Mouse (Mus musculus) heart, embryonic 10.5 days (tissue): Measurements from ENCODE around the gene 2310034G01Rik. TPM values are rescaled to one million over a fixed set of nuclear protein-coding genes. Genes with fewer than 3 reads are reported as not detected.

Source experiments
- DNase-seq: peaks from one replicate; pipeline ENCODE4 v3.0.0-alpha.2; 2017; ENCODE audit warnings: low spot score
- H3K27ac ChIP-seq: fragments of 300-500 bp; sonication (generic); 2 replicates; pipeline ENCODE4 v1.5.1; 2016; ENCODE audit warnings: mild to moderate bottlenecking
- H3K27me3 ChIP-seq: fragments of 300-500 bp; sonication (generic); 2 replicates; pipeline ENCODE4 v1.6.1; 2016; ENCODE audit warnings: mild to moderate bottlenecking; ENCODE audit not compliant: poor library complexity, insufficient read depth, severe bottlenecking
- H3K36me3 ChIP-seq: fragments of 300-500 bp; sonication (generic); 2 replicates; pipeline ENCODE4 v1.6.1; 2016; ENCODE audit warnings: mild to moderate bottlenecking, moderate library complexity
- H3K4me1 ChIP-seq: fragments of 300-500 bp; sonication (generic); 2 replicates; pipeline ENCODE4 v1.6.1; 2016; ENCODE audit warnings: mild to moderate bottlenecking
- H3K4me3 ChIP-seq: fragments of 300-500 bp; sonication (generic); 2 replicates; pipeline ENCODE4 v1.5.1; 2016; ENCODE audit warnings: mild to moderate bottlenecking, moderate library complexity
- H3K9me3 ChIP-seq: fragments of 300-500 bp; sonication (generic); 2 replicates; pipeline ENCODE4 v1.6.1; 2016; ENCODE audit warnings: mild to moderate bottlenecking, moderate library complexity
- WGBS: fragments of 180-500 bp; shearing (Covaris S2); methylation state at CpG from one replicate; pipeline ENCODE4 v1.1.7; 2016; 5-methylcytosine and 5-hydroxymethylcytosine counted together
- polyA plus RNA-seq: library from polyadenylated mRNA; unstranded; fragments of >200 nt; fragmentation: Nextera tagmentation; extraction: Ambion mirVana; gene quantifications from 2 replicates; pipeline ENCODE4 v1.2.1, GENCODE M21; 2016

Gene 2310034G01Rik
- polyA plus RNA-seq, 1 experiment from 2014 or later, result 0.84 TPM

DNA sequence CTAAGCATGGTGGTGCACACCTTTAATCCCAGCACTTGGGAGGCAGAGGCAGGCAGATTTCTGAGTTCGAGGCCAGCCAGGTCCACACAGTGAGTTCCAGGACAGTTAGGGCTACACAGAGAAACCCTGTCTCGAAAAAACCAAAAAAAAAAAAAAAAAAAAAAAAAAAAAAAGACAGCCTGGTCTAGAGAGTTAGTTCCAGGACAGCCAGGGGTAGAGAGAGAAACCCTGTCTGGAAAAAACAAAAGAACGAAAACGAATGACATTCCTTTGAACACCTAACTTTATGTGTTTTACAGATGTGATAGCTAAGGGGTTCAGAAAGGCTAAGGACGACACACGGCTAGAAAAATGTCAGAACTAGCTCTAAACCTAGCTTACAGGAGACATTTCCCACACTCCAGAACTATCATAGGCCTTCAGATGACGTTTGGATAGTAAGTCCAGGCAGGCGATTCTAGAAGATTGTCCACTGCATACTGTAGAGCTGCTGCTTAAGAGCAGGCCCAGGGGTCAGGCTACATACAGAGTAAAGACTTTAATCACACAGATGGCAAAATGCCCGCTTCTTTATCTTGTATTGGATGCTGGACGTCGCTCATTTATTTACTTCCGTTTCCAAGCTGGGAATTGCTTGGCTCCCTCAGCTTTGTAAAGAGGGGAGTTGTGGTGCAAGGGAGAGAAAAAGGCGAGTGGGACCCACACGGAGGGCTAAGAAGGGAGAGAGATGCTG, 2.0 kb downstream of the 2310034G01Rik start:
- Histone ChIP-seq H3K4me1 (peaks cover 20% of the 10 kb centered on the region), H3K36me3 (no peaks in the 10 kb centered on the region), H3K27ac (peak overlapping the region; percentile 83), H3K9me3 (no peaks in the 10 kb centered on the region), H3K4me3 (peak overlapping the region; percentile 79), H3K27me3 (peaks cover 73% of the 10 kb centered on the region)
- 31% methylated on average over 14 of the region's 14 CpGs for WGBS
- DNase-seq, result no peak

DNA sequence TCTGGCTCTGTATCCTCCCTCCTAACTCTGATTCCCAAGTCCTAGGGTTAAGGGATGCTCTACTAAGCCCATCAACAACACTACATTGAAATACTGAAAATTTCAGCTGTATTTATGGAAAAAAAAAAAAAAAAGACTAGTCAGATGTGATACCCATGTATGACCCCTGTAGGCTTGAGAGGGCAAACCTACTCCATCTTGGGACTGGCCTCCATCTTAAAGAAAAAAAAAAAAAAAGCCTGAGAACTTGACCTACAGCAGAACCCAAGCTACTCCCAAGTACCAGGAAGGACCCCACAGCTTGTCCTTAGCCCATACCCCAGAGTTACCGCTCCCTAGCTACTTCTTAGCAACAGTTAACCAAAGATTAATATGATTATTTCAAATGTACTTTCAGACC, 3.0 kb downstream of the 2310034G01Rik start:
- no peak overlapping the region for H3K4me3 ChIP-seq
- H3K4me1 ChIP-seq, result peaks cover 20% of the 10 kb centered on the region
- peaks cover 63% of the 10 kb centered on the region for H3K27me3 ChIP-seq
- no peak overlapping the region for H3K27ac ChIP-seq
- DNase-seq, result no peak
- no peaks in the 10 kb centered on the region for H3K9me3 ChIP-seq
- H3K36me3 ChIP-seq, result no peaks in the 10 kb centered on the region
- WGBS, result 82% methylated on average over 1 of the region's 1 CpGs

DNA sequence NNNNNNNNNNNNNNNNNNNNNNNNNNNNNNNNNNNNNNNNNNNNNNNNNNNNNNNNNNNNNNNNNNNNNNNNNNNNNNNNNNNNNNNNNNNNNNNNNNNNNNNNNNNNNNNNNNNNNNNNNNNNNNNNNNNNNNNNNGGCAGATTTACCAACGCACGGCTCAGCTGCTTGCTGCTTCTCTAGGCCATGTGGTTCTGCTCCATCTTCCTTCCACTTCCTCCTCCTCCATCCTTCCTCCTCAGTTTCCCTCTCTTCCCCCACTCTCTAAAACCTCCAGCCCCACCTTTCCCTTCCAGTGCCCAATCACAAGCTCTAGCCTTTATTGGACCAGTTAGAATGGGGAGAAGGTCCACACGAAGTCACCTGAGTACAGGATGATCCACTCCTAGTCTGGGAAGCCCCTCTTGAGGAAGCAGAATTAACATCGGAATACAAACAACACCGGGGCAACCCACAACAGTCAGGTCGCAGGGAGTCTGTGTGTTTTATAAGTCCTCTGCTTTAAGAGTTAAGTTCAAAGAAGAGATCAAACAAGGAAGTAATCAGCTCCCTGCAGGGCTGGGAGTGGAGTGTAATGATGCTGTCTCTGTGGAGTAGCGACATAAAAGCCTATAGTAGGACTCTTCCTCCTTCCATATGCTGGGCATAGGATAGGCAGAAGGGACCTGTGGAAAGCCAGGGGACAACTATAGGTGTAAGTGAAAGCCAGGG, 5.2 kb downstream of the 2310034G01Rik start:
- Histone ChIP-seq H3K4me3 (no peak overlapping the region), H3K4me1 (peaks cover 24% of the 10 kb centered on the region), H3K27me3 (peaks cover 51% of the 10 kb centered on the region), H3K27ac (no peak overlapping the region), H3K36me3 (no peaks in the 10 kb centered on the region), H3K9me3 (no peaks in the 10 kb centered on the region)
- WGBS, result 19% methylated on average over 7 of the region's 7 CpGs
- DNase-seq, result no peak

DNA sequence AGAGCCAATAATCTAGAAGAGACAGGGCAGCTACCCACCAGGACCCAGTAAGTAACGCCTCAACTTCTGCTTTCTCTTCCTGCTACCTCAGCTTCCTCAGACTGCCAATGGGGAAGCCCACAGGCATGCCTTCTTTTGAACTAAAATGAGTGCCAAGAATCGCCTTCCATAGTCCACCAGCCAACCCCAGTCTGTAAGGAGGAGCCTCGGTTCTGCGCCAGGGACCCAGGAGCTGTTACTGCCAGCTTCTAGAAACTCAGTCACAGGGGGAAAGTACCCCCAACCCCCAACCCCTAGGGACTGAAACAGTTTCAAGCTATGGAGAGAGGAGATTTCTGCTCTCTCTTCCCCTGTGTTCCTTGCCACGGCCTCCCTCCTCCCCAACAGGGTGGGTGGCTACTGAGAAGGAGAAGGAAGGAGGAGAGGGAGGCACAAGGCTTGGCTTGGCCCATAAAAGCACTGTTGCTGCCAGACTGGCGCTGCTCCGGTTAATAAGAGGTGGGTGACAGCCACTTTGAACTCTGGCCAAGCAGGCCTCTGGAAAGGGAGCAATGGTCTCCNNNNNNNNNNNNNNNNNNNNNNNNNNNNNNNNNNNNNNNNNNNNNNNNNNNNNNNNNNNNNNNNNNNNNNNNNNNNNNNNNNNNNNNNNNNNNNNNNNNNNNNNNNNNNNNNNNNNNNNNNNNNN, 10.7 kb downstream of the 2310034G01Rik start:
- no peak for DNase-seq
- 70% methylated on average over 7 of the region's 7 CpGs for WGBS
- Histone ChIP-seq H3K4me3 (no peak overlapping the region), H3K9me3 (no peaks in the 10 kb centered on the region), H3K4me1 (peaks cover 21% of the 10 kb centered on the region), H3K27ac (peak overlapping the region; percentile 91), H3K36me3 (no peaks in the 10 kb centered on the region), H3K27me3 (peaks cover 20% of the 10 kb centered on the region)

DNA sequence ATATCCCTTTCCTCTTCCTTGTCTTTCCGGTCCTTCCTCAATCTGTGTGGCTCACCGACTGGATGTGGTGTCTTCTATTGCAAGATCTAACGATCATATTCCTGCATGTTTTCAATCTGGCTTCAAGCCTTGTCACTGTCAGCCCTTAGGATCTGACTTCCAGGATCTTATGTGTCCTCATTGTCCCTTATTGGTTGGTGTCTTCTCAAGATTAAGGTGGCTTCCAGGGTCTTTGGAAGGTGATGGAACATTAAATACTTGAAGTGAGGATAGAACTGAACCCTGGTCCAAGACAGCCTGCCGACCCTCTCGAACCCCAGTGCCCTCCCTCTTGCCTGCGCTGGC, 11.2 kb downstream of the 2310034G01Rik start:
- peak overlapping the region; percentile 91 for H3K27ac ChIP-seq
- no peaks in the 10 kb centered on the region for H3K36me3 ChIP-seq
- peaks cover 15% of the 10 kb centered on the region for H3K27me3 ChIP-seq
- 48% methylated on average over 6 of the region's 6 CpGs for WGBS
- H3K9me3 ChIP-seq, result no peaks in the 10 kb centered on the region
- no peak for DNase-seq
- H3K4me1 ChIP-seq, result peaks cover 21% of the 10 kb centered on the region
- peak overlapping the region; percentile 68 for H3K4me3 ChIP-seq

DNA sequence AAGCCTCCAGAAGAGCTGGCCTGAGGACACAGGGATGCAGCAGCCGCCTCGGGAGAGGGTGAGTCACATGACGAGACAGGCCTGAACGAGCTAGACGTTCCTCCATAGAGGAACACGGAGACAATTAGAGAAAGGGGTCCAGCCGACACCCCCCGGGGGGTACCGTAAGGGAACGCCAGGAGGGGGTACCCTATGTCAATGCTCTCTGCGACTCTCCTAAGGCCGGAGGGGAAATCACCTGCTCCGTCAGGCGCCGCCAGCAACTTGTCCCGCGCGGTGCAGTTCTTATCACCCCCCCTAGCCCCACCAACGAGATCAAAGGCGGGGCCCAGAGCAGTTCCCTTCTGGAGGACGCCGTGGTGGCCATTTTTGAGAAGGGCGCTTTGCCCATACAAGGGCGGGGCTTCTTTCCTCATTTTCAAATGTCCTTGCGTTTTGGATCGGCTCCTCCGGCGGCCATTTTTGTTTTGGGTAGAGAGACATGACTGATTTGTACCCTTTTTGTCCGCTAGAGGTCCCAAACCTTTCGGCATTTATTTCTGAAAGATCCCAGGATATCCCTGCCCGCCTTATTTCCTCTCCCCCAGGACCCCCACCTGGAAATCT, 11.7 kb downstream of the 2310034G01Rik start, which contains the start of gene Cuedc2:
Gene Cuedc2 (minus strand): TSS at position 372 of the 606 bp plus-strand sequence.
- Histone ChIP-seq H3K36me3 (no peaks in the 10 kb centered on the region), H3K4me3 (peak within 1 kb of the TSS; percentile 68), H3K27ac (peak within 1 kb of the TSS; percentile 91), H3K9me3 (no peaks in the 10 kb centered on the region), H3K27me3 (peaks cover 10% of the 10 kb centered on the region), H3K4me1 (peaks cover 21% of the 10 kb centered on the region)
- under 1% methylated on average over 31 of the region's 31 CpGs for WGBS
- peak; percentile 97 for DNase-seq

DNA sequence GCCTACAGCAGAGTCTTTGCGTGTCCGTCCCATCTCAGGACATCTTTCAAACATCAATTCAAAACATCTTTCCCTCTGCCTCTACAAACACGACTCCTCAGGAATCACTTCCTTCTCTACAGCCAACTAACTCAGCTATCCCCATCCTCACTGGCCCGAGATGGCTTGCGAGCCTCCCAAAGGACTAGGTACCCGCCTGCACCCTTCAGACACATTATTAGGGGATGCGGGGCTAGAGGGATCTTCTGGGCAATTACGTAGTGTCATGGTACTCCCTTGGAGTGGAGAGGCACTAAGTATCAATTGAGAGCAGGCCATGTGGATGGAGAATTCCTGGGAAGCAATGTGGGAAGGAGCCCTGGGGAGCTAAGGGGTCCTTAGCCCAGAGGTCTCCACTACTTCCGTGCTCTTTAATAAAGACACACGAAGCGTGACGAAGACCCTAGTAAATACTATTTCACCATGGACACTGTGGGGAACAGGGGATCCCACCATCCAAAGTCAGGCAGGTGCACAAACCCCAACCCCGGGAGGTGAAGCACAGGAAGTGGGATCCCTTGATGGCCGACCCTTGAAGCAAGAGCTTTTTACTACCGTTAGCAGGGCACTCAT, 12.3 kb downstream of the 2310034G01Rik start:
- WGBS, result 38% methylated on average over 15 of the region's 15 CpGs

DNA sequence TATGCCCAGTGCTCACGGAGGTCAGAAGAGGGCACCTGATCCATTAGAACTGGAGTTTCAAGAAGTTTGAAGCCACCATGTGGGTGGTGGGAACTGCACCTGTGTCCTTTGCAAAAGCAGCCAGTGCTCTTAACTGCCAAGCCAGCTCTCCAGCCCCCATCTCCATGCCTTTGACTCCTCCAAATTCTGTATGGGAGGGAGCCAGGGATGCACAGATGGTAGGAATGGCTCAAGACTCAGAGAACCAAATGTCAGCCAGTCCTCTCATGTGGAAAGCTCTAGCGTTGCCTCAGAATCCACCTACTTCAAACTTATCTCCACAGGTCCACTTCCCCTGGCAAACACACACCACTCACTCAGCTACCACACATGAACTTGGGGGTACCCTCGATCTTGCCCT, 16.2 kb downstream of the 2310034G01Rik start:
- H3K4me1 ChIP-seq, result peaks cover 24% of the 10 kb centered on the region
- peaks cover 24% of the 10 kb centered on the region for H3K36me3 ChIP-seq
- no peak for DNase-seq
- H3K4me3 ChIP-seq, result no peak overlapping the region
- H3K9me3 ChIP-seq, result no peaks in the 10 kb centered on the region
- H3K27me3 ChIP-seq, result peaks cover 5% of the 10 kb centered on the region; the same call in 1 of the 2 replicates
- 84% methylated on average over 3 of the region's 3 CpGs for WGBS
- no peak overlapping the region for H3K27ac ChIP-seq

More for the DNA sequence above, 12.3 kb downstream of the 2310034G01Rik start:
- H3K27me3 ChIP-seq, result peaks cover 10% of the 10 kb centered on the region
- no peak for DNase-seq
- no peaks in the 10 kb centered on the region for H3K36me3 ChIP-seq
- H3K4me3 ChIP-seq, result peak overlapping the region; percentile 68
- peaks cover 21% of the 10 kb centered on the region for H3K4me1 ChIP-seq
- H3K27ac ChIP-seq, result peak overlapping the region; percentile 91
- H3K9me3 ChIP-seq, result no peaks in the 10 kb centered on the region

DNA sequence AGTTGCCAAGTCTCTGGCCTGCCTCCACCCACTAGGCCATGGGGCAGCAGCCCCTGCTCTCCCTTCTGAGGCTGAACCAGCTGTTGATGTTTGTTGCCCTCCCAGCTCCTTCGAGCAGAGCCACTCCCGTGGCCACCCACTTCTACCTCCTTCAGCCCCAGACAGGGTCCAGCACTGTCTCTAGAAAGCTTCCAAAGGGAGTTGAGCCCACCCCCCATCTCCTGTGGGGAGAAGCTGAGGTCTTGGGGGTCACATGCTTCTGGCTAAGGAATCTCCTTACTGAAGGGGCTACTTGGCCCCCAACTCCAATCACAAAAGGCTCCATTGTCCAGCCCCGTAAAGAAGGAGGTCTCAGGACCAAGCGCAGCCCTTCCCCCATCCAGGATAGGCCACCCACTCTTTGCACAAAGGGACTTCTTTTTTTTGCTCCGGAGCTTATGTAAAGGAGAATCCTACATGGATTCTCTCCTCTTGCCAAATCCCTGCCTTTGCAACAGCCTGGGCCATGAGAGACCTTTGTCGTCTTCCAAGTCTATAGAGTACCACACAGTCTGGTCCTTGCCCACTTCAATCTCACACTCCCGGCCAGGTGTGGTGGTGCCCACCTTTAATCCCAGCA, 17.3 kb downstream of the 2310034G01Rik start:
- peaks cover 24% of the 10 kb centered on the region for H3K36me3 ChIP-seq
- WGBS, result 76% methylated on average over 7 of the region's 7 CpGs
- H3K27ac ChIP-seq, result no peak overlapping the region
- no peak overlapping the region for H3K4me3 ChIP-seq
- no peaks in the 10 kb centered on the region for H3K9me3 ChIP-seq
- H3K27me3 ChIP-seq, result peaks cover 7% of the 10 kb centered on the region; the same call in 1 of the 2 replicates
- DNase-seq, result no peak
- peaks cover 29% of the 10 kb centered on the region for H3K4me1 ChIP-seq

DNA sequence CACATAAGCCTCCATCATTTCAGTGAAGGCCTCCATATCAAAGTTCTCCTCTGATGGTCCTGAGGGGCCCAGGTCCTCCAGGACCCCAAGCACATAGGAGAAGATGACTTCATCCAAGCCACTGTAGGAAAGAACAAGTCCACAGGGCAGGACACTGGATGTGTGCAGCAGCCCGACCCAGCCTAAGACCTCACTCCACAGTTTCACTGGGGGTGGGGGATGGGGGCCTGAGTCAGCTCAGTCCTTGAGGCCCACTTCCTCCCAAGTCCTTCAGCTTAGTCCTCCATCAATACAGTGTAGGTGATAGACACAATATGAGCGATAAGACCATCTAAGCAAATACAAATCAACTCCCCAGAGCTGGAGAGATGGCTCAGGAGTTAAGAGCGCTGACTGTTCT, 18.2 kb downstream of the 2310034G01Rik start:
- whole genome bisulfite sequencing, result 86% methylated on average over 3 of the region's 3 CpGs
- peaks cover 29% of the 10 kb centered on the region for H3K4me1 ChIP-seq
- H3K4me3 ChIP-seq, result no peak overlapping the region
- peaks cover 14% of the 10 kb centered on the region for H3K27me3 ChIP-seq
- H3K9me3 ChIP-seq, result no peaks in the 10 kb centered on the region
- peaks cover 24% of the 10 kb centered on the region for H3K36me3 ChIP-seq
- no peak overlapping the region for H3K27ac ChIP-seq
- no peak for DNase-seq

DNA sequence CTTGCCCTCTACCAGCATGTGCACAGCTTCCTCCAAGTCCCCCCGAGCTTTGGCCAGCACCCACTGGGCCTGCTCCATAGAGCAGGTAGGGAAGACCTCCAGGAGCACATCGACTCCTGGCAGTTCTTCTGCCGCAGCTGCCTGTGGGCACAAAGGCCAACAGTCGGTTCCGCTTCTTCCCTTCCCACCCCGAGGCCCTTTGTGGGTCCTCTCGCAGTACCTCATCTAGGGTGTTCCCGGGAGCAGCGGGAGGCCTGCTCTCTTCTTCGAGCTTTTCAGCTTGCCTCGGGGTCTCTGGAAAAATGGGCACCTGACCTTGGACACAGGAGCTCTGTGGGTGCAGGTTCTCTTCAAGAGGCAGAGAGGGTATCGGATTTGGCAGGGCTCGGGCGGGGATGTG, 18.8 kb downstream of the 2310034G01Rik start:
- no peak for DNase-seq
- H3K4me1 ChIP-seq, result peaks cover 35% of the 10 kb centered on the region
- peaks cover 20% of the 10 kb centered on the region for H3K27me3 ChIP-seq
- WGBS, result 88% methylated on average over 14 of the region's 14 CpGs
- peaks cover 24% of the 10 kb centered on the region for H3K36me3 ChIP-seq
- no peak overlapping the region for H3K27ac ChIP-seq
- no peaks in the 10 kb centered on the region for H3K9me3 ChIP-seq
- no peak overlapping the region for H3K4me3 ChIP-seq

DNA sequence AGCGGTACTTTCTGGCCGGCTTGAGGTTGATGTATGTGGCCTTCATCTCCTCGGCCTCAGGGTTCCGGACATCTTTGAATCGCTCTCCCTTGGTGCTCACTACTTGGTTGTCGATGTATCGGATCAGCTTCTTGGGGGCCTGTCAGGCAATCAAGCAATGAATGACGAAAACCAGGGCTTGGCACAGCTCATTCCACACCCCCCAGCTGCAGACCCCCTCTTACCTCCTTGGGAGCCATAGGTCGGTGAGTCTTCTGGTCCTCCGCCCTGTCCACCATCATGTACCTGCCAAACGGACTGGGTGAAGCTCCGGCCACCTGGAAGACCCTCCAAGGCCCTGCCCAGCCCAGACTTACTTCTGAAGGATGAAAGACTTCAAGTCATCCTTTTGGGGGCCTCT, 19.4 kb downstream of the 2310034G01Rik start:
- 87% methylated on average over 12 of the region's 12 CpGs for WGBS
- Histone ChIP-seq H3K27me3 (peaks cover 26% of the 10 kb centered on the region), H3K9me3 (no peaks in the 10 kb centered on the region), H3K4me1 (peaks cover 35% of the 10 kb centered on the region), H3K4me3 (no peak overlapping the region), H3K36me3 (peaks cover 24% of the 10 kb centered on the region), H3K27ac (no peak overlapping the region)
- DNase-seq, result no peak
